8 mouse cellular contexts compared by ENCODE assay signal in genomic region chr4:148557766-148558165, GRCm38 (mm10). TPM values are rescaled to one million over a fixed set of nuclear protein-coding genes. Genes with fewer than 3 reads are reported as not detected.
DNase-seq lines count a peak whose midpoint lies in the region; ATAC-seq lines count a peak whose summit lies in the region.

No protein-coding gene starts in this region.

- ATAC-seq in neural tube, embryonic 11.5 days (ENCODE audit: insufficient read depth, low FRiP score, low TSS enrichment), result no peak; the same call in 1 of the 2 replicates
- ATAC-seq in forebrain, embryonic 11.5 days (replicated peaks; ENCODE audit: low FRiP score), result peak; percentile 25; the same call in 1 of the 2 replicates
- no peak for ATAC-seq in limb, embryonic 15.5 days (ENCODE audit: insufficient number of reproducible peaks, low FRiP score, low TSS enrichment, low read depth)
- peak; percentile 29; the same call in 1 of the 2 replicates for ATAC-seq in stomach, embryonic 14.5 days (ENCODE audit: insufficient number of reproducible peaks, insufficient read depth, low FRiP score, low read depth)

- H3K4me1 ChIP-seq in neural tube, embryonic 11.5 days (ENCODE audit: control insufficient read depth, insufficient read depth, low read length), result no peaks in the 10 kb centered on the region
- peaks cover 3% of the 10 kb centered on the region; the same call in 1 of the 2 replicates for H3K4me1 ChIP-seq in forebrain, embryonic 11.5 days (replicated peaks; ENCODE audit: control insufficient read depth, insufficient read depth, low read length)
- H3K4me1 ChIP-seq in limb, embryonic 15.5 days, result peaks cover 5% of the 10 kb centered on the region
- H3K4me1 ChIP-seq in stomach, embryonic 14.5 days (ENCODE audit: control insufficient read depth, insufficient read depth, low read length), result no peaks in the 10 kb centered on the region

- peak overlapping the region; percentile 65 for H3K4me2 ChIP-seq in neural tube, embryonic 11.5 days (ENCODE audit: low read depth)
- H3K4me2 ChIP-seq in forebrain, embryonic 11.5 days (ENCODE audit: low read depth, low read length, severe bottlenecking), result peak overlapping the region; percentile 73
- H3K4me2 ChIP-seq in limb, embryonic 15.5 days, result peak overlapping the region; percentile 67
- H3K4me2 ChIP-seq in stomach, embryonic 14.5 days (replicated peaks; ENCODE audit: low read depth, low read length), result peak overlapping the region; percentile 69

- peak overlapping the region; percentile 89 for H3K9ac ChIP-seq in neural tube, embryonic 11.5 days (ENCODE audit: low read length)
- peak overlapping the region; percentile 95 for H3K9ac ChIP-seq in forebrain, embryonic 11.5 days (ENCODE audit: low read length)
- H3K9ac ChIP-seq in limb, embryonic 15.5 days, result peak overlapping the region; percentile 88
- peak overlapping the region; percentile 73 for H3K9ac ChIP-seq in stomach, embryonic 14.5 days (replicated peaks; ENCODE audit: low read depth, low read length)

- no peaks in the 10 kb centered on the region for H3K27me3 ChIP-seq in neural tube, embryonic 11.5 days (ENCODE audit: control insufficient read depth, insufficient read depth, low read length)
- H3K27me3 ChIP-seq in forebrain, embryonic 11.5 days (ENCODE audit: control insufficient read depth, insufficient read depth, low read length), result no peaks in the 10 kb centered on the region
- no peaks in the 10 kb centered on the region for H3K27me3 ChIP-seq in limb, embryonic 15.5 days
- H3K27me3 ChIP-seq in stomach, embryonic 14.5 days (ENCODE audit: control insufficient read depth, insufficient read depth, low read length), result no peaks in the 10 kb centered on the region

- DNase-seq in neural tube, embryonic 11.5 days (ENCODE audit: low spot score), result no peak
- DNase-seq in neural tube, embryonic 10.5 days (ENCODE audit: extremely low spot score, low spot score), result no peak
- DNase-seq in forebrain, embryonic 11.5 days (ENCODE audit: low spot score), result no peak
- DNase-seq in embryo, embryonic 11 days, result no peak
- DNase-seq in B cell, adult 2 months, result no peak
- no peak for DNase-seq in thymus, postnatal 36 days

- H3K36me3 ChIP-seq in neural tube, embryonic 11.5 days (ENCODE audit: control insufficient read depth, insufficient read depth, low read length), result peaks cover 31% of the 10 kb centered on the region
- H3K36me3 ChIP-seq in forebrain, embryonic 11.5 days (ENCODE audit: control insufficient read depth, insufficient read depth, low read length), result peaks cover 22% of the 10 kb centered on the region
- peaks cover 61% of the 10 kb centered on the region for H3K36me3 ChIP-seq in limb, embryonic 15.5 days
- peaks cover 42% of the 10 kb centered on the region for H3K36me3 ChIP-seq in stomach, embryonic 14.5 days (ENCODE audit: control insufficient read depth, insufficient read depth, low read length)

- WGBS in neural tube, embryonic 11.5 days, result 32% methylated on average over 6 of the region's 6 CpGs
- 36% methylated on average over 6 of the region's 6 CpGs for WGBS in forebrain, embryonic 11.5 days
- 30% methylated on average over 6 of the region's 6 CpGs for WGBS in limb, embryonic 15.5 days
- 30% methylated on average over 6 of the region's 6 CpGs for WGBS in stomach, embryonic 14.5 days

- H3K27ac ChIP-seq in neural tube, embryonic 11.5 days (ENCODE audit: low read depth, low read length), result no peak overlapping the region; the same call in 1 of the 2 replicates
- peak overlapping the region; percentile 87; the same call in 1 of the 2 replicates for H3K27ac ChIP-seq in forebrain, embryonic 11.5 days (ENCODE audit: low read depth, low read length)
- peak overlapping the region; percentile 93 for H3K27ac ChIP-seq in limb, embryonic 15.5 days
- peak overlapping the region; percentile 88 for H3K27ac ChIP-seq in stomach, embryonic 14.5 days (ENCODE audit: low read length)

- no peaks in the 10 kb centered on the region for H3K9me3 ChIP-seq in neural tube, embryonic 11.5 days (ENCODE audit: control insufficient read depth, low read length)
- no peaks in the 10 kb centered on the region for H3K9me3 ChIP-seq in forebrain, embryonic 11.5 days (ENCODE audit: control insufficient read depth, low read length)
- no peaks in the 10 kb centered on the region for H3K9me3 ChIP-seq in limb, embryonic 15.5 days
- H3K9me3 ChIP-seq in stomach, embryonic 14.5 days (ENCODE audit: control insufficient read depth, low read depth, low read length), result no peaks in the 10 kb centered on the region

- H3K4me3 ChIP-seq in neural tube, embryonic 11.5 days (ENCODE audit: low read depth, low read length), result peak overlapping the region; percentile 67
- peak overlapping the region; percentile 83 for H3K4me3 ChIP-seq in forebrain, embryonic 11.5 days (ENCODE audit: low read depth, low read length)
- H3K4me3 ChIP-seq in limb, embryonic 15.5 days, result peak overlapping the region; percentile 83
- H3K4me3 ChIP-seq in stomach, embryonic 14.5 days (ENCODE audit: low read depth, low read length), result peak overlapping the region; percentile 73

RNA-seq across cellular contexts. Expression of gene Exosc10, which starts 0.5 kb away (rescaled TPM):
- 102 and 108 TPM in 2 replicates for polyA plus RNA-seq in neural tube, embryonic 11.5 days (2014; fragmentation: Nextera tagmentation; extraction: Ambion mirVana)
- 99.1 and 108 TPM in 2 replicates for polyA plus RNA-seq in forebrain, embryonic 11.5 days (2014; fragmentation: Nextera tagmentation; extraction: Ambion mirVana)
- 82.1 and 83.3 TPM in 2 replicates for polyA plus RNA-seq in limb, embryonic 15.5 days (2015; fragmentation: Nextera tagmentation; extraction: Ambion mirVana)
- polyA plus RNA-seq in stomach, embryonic 14.5 days (2014; fragmentation: Nextera tagmentation; extraction: Ambion mirVana), result 86.6 and 93.1 TPM in 2 replicates

RNA-seq across cellular contexts. Expression of gene Srm, which starts 33.5 kb away (rescaled TPM):
- 194 and 196 TPM in 2 replicates for polyA plus RNA-seq in neural tube, embryonic 11.5 days (2014; fragmentation: Nextera tagmentation; extraction: Ambion mirVana)
- polyA plus RNA-seq in forebrain, embryonic 11.5 days (2014; fragmentation: Nextera tagmentation; extraction: Ambion mirVana), result 206 and 222 TPM in 2 replicates
- polyA plus RNA-seq in limb, embryonic 15.5 days (2015; fragmentation: Nextera tagmentation; extraction: Ambion mirVana), result 247 and 256 TPM in 2 replicates
- 197 and 201 TPM in 2 replicates for polyA plus RNA-seq in stomach, embryonic 14.5 days (2014; fragmentation: Nextera tagmentation; extraction: Ambion mirVana)

RNA-seq across cellular contexts. Expression of gene Masp2, which starts 44.6 kb away (rescaled TPM):
- 0.17 and 0.35 TPM in 2 replicates for polyA plus RNA-seq in neural tube, embryonic 11.5 days (2014; fragmentation: Nextera tagmentation; extraction: Ambion mirVana)
- 0.36 TPM in 1 of 2 replicates, not detected in the other for polyA plus RNA-seq in forebrain, embryonic 11.5 days (2014; fragmentation: Nextera tagmentation; extraction: Ambion mirVana)
- 0.32 and 0.45 TPM in 2 replicates for polyA plus RNA-seq in limb, embryonic 15.5 days (2015; fragmentation: Nextera tagmentation; extraction: Ambion mirVana)
- polyA plus RNA-seq in stomach, embryonic 14.5 days (2014; fragmentation: Nextera tagmentation; extraction: Ambion mirVana), result 0.67 TPM in 1 of 2 replicates, not detected in the other

RNA-seq across cellular contexts. Expression of gene Angptl7, which starts 57.5 kb away (rescaled TPM):
- polyA plus RNA-seq in neural tube, embryonic 11.5 days (2014; fragmentation: Nextera tagmentation; extraction: Ambion mirVana), result 0.31 and 0.32 TPM in 2 replicates
- polyA plus RNA-seq in forebrain, embryonic 11.5 days (2014; fragmentation: Nextera tagmentation; extraction: Ambion mirVana), result 0.20 and 0.47 TPM in 2 replicates
- 1.8 and 4.1 TPM in 2 replicates for polyA plus RNA-seq in limb, embryonic 15.5 days (2015; fragmentation: Nextera tagmentation; extraction: Ambion mirVana)
- polyA plus RNA-seq in stomach, embryonic 14.5 days (2014; fragmentation: Nextera tagmentation; extraction: Ambion mirVana), result 4.2 and 4.6 TPM in 2 replicates

Comparison
In these comparisons a context has a peak if more than half of its experiments do, and no peak if none do; other contexts are left out.
1. ATAC-seq: peak in forebrain, embryonic 11.5 days (single experiment) and stomach, embryonic 14.5 days (single experiment); none in neural tube, embryonic 11.5 days (single experiment) and limb, embryonic 15.5 days (single experiment).
2. Peak in every context shown above with its lines, with median percentiles within 50 percentile points of each other: H3K4me2 ChIP-seq, H3K4me3 ChIP-seq and H3K9ac ChIP-seq.